Mouse (Mus musculus) kidney, embryonic 14.5 days (tissue): ENCODE measurements at regions not wholly inside any gene's neighbourhood (a gene's known extent, or its start where the extent isn't known, plus 50 kb on each side); places are given as distances from the start of the nearest gene placed in this dataset.

ENCODE experiments used
- ATAC-seq: fragments of 200-750 bp; cut with Nextera tagmentation; 2 replicates; pipeline ENCODE4 v1.8.0; 2017; ENCODE audit warnings: moderate number of reproducible peaks, mild to moderate bottlenecking, moderate TSS enrichment, moderate library complexity; ENCODE audit not compliant: low FRiP score, low TSS enrichment
- H3K27ac ChIP-seq: fragments of 300-500 bp; sonication (generic); 2 replicates; pipeline ENCODE4 v1.5.1; 2014; ENCODE audit warnings: low read depth, mild to moderate bottlenecking, low read length, moderate library complexity, mixed read lengths
- H3K27me3 ChIP-seq: fragments of 300-500 bp; sonication (generic); 2 replicates; pipeline ENCODE4 v1.6.1; 2014; ENCODE audit warnings: mild to moderate bottlenecking, low read length; ENCODE audit not compliant: control insufficient read depth, insufficient read depth
- H3K36me3 ChIP-seq: fragments of 300-500 bp; sonication (generic); 2 replicates; pipeline ENCODE4 v1.6.1; 2014; ENCODE audit warnings: low read length, mixed read lengths; ENCODE audit not compliant: control insufficient read depth, insufficient read depth
- H3K4me1 ChIP-seq: fragments of 300-500 bp; sonication (generic); 2 replicates; pipeline ENCODE4 v1.6.1; 2014; ENCODE audit warnings: low read length, mixed read lengths; ENCODE audit not compliant: control insufficient read depth, insufficient read depth
- H3K4me2 ChIP-seq: fragments of 300-500 bp; sonication (generic); replicated peaks from 2 replicates; pipeline ENCODE4 v1.6.1; 2014; ENCODE audit warnings: low read depth, mild to moderate bottlenecking, low read length
- H3K4me3 ChIP-seq: fragments of 300-500 bp; sonication (generic); 2 replicates; pipeline ENCODE4 v1.5.1; 2014; ENCODE audit warnings: mild to moderate bottlenecking, low read length
- H3K9ac ChIP-seq: fragments of 300-500 bp; sonication (generic); 2 replicates; pipeline ENCODE4 v1.6.1; 2014; ENCODE audit warnings: low read depth, mild to moderate bottlenecking, low read length, moderate library complexity
- H3K9me3 ChIP-seq: fragments of 300-500 bp; sonication (generic); 2 replicates; pipeline ENCODE4 v1.6.1; 2016; ENCODE audit warnings: low read length; ENCODE audit not compliant: control insufficient read depth
- WGBS: fragments of 180-500 bp; shearing (Covaris S2); extraction: QIAGEN DNeasy Blood & Tissue Kit; methylation state at CpG from one replicate; pipeline ENCODE4 v1.1.7; 2014; 5-methylcytosine and 5-hydroxymethylcytosine counted together

GRCm38 (mm10) chr9:68122266-68122665, 282.1 kb downstream of the Vps13c start:
- WGBS, result 24% methylated on average over 3 of the region's 3 CpGs
- ATAC-seq, result no peak
- no peak overlapping the region for H3K27ac ChIP-seq
- no peaks in the 10 kb centered on the region for H3K9me3 ChIP-seq
- no peak overlapping the region for H3K4me2 ChIP-seq
- no peaks in the 10 kb centered on the region for H3K4me1 ChIP-seq
- H3K9ac ChIP-seq, result no peak overlapping the region
- no peaks in the 10 kb centered on the region for H3K36me3 ChIP-seq
- H3K27me3 ChIP-seq, result no peaks in the 10 kb centered on the region
- H3K4me3 ChIP-seq, result no peak overlapping the region

- Histone ChIP-seq H3K4me3 (no peak overlapping the region), H3K27me3 (no peaks in the 10 kb centered on the region), H3K9ac (no peak overlapping the region), H3K27ac (peak overlapping the region; percentile 76; the same call in 1 of the 2 replicates), H3K4me1 (peaks cover 12% of the 10 kb centered on the region; the same call in 1 of the 2 replicates), H3K9me3 (no peaks in the 10 kb centered on the region), H3K4me2 (no peak overlapping the region), H3K36me3 (no peaks in the 10 kb centered on the region)
- ATAC-seq, result no peak; the same call in 1 of the 2 replicates
These were observed 291.1 kb downstream of the Vps13c start for GRCm38 (mm10) chr9:68131263-68131662.

- Histone ChIP-seq H3K36me3 (no peaks in the 10 kb centered on the region), H3K4me1 (peaks cover 12% of the 10 kb centered on the region; the same call in 1 of the 2 replicates), H3K27ac (no peak overlapping the region), H3K4me3 (no peak overlapping the region), H3K27me3 (no peaks in the 10 kb centered on the region), H3K9ac (no peak overlapping the region), H3K4me2 (no peak overlapping the region), H3K9me3 (no peaks in the 10 kb centered on the region)
- WGBS, result 39% methylated on average over 2 of the region's 2 CpGs
- no peak for ATAC-seq
These were observed 295.4 kb downstream of the Vps13c start for GRCm38 (mm10) chr9:68135446-68136050.

- H3K36me3 ChIP-seq, result no peaks in the 10 kb centered on the region
- no peaks in the 10 kb centered on the region for H3K27me3 ChIP-seq
- H3K9me3 ChIP-seq, result no peaks in the 10 kb centered on the region
- H3K9ac ChIP-seq, result no peak overlapping the region
- no peak overlapping the region for H3K4me2 ChIP-seq
- no peak for ATAC-seq
- 80% methylated on average over 10 of the region's 10 CpGs for WGBS
- H3K4me3 ChIP-seq, result no peak overlapping the region
- no peak overlapping the region for H3K27ac ChIP-seq
- H3K4me1 ChIP-seq, result no peaks in the 10 kb centered on the region
These were observed 322.8 kb downstream of the Vps13c start for GRCm38 (mm10) chr9:68162813-68163570.

- Histone ChIP-seq H3K27me3 (no peaks in the 10 kb centered on the region), H3K36me3 (no peaks in the 10 kb centered on the region), H3K4me1 (no peaks in the 10 kb centered on the region), H3K27ac (no peak overlapping the region), H3K4me3 (no peak overlapping the region), H3K9ac (no peak overlapping the region), H3K4me2 (no peak overlapping the region), H3K9me3 (no peaks in the 10 kb centered on the region)
- 42% methylated on average over 4 of the region's 4 CpGs for WGBS
- ATAC-seq, result no peak
These were observed 326.4 kb downstream of the Vps13c start for GRCm38 (mm10) chr9:68166556-68166955.

GRCm38 (mm10) chr9:68188921-68189320, 348.7 kb downstream of the Vps13c start:
- Histone ChIP-seq H3K4me2 (no peak overlapping the region), H3K27ac (no peak overlapping the region), H3K36me3 (no peaks in the 10 kb centered on the region), H3K9ac (no peak overlapping the region), H3K4me1 (no peaks in the 10 kb centered on the region), H3K27me3 (no peaks in the 10 kb centered on the region), H3K4me3 (no peak overlapping the region), H3K9me3 (no peaks in the 10 kb centered on the region)
- ATAC-seq, result no peak

GRCm38 (mm10) chr9:68199831-68200230, 359.6 kb downstream of the Vps13c start:
- no peak overlapping the region for H3K27ac ChIP-seq
- no peak overlapping the region for H3K9ac ChIP-seq
- no peaks in the 10 kb centered on the region for H3K9me3 ChIP-seq
- WGBS, result 87% methylated on average over 4 of the region's 4 CpGs
- H3K36me3 ChIP-seq, result no peaks in the 10 kb centered on the region
- H3K4me1 ChIP-seq, result no peaks in the 10 kb centered on the region
- H3K4me3 ChIP-seq, result no peak overlapping the region
- H3K27me3 ChIP-seq, result no peaks in the 10 kb centered on the region
- H3K4me2 ChIP-seq, result no peak overlapping the region
- no peak for ATAC-seq

GRCm38 (mm10) chr9:68201031-68201430, 360.8 kb downstream of the Vps13c start:
- no peak overlapping the region for H3K27ac ChIP-seq
- H3K9me3 ChIP-seq, result no peaks in the 10 kb centered on the region
- no peak for ATAC-seq
- H3K27me3 ChIP-seq, result no peaks in the 10 kb centered on the region
- H3K36me3 ChIP-seq, result no peaks in the 10 kb centered on the region
- no peak overlapping the region for H3K9ac ChIP-seq
- no peaks in the 10 kb centered on the region for H3K4me1 ChIP-seq
- no peak overlapping the region for H3K4me3 ChIP-seq
- no peak overlapping the region for H3K4me2 ChIP-seq
- WGBS, result 58% methylated on average over 5 of the region's 5 CpGs

- H3K4me1 ChIP-seq, result no peaks in the 10 kb centered on the region
- H3K9me3 ChIP-seq, result no peaks in the 10 kb centered on the region
- no peak overlapping the region for H3K9ac ChIP-seq
- WGBS, result 88% methylated on average over 6 of the region's 6 CpGs
- no peak overlapping the region for H3K4me3 ChIP-seq
- no peak overlapping the region for H3K4me2 ChIP-seq
- no peak for ATAC-seq
- H3K27me3 ChIP-seq, result no peaks in the 10 kb centered on the region
- H3K36me3 ChIP-seq, result no peaks in the 10 kb centered on the region
- no peak overlapping the region for H3K27ac ChIP-seq
These were observed 385.5 kb downstream of the Vps13c start for GRCm38 (mm10) chr9:68225694-68226093.
